24 mouse cellular contexts compared by ENCODE assay signal in the genomic region with DNA sequence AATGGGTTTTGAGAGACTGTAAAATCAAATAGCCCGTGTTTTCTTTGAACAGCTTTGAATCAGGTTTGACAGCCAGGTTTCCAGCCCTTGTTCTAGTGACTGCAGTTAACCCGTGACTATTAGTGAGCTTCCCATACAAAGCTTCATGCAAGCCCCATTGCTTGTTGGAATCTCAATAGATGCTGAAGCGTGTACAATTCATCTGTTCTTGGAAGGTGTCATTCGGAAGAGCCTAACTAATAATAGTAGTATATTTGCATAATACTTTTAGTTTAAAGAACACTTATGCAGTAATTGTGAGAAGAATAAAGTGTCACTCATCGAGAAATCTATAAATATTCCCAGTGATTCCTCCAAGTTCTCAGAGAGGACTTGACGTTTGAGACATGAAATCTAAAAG.
DNase-seq lines count a peak whose midpoint lies in the region; ATAC-seq and TF ChIP-seq lines count a peak whose summit lies in the region.
"Had no signal": no experiment of that assay in that cellular context is flagged by ENCODE, and none has a peak within 500 bp of the region (broad histone marks: within the 10 kb centered on the region; RNA-seq: fewer than 3 reads in every experiment).

No protein-coding gene starts in this region.

- no peak overlapping the region for H3K4me2 ChIP-seq in forebrain, embryonic 13.5 days
- H3K4me2 ChIP-seq in forebrain, embryonic 15.5 days (replicated peaks), result no peak overlapping the region
- H3K4me2 ChIP-seq in forebrain, postnatal 0 days (ENCODE audit: low read depth), result no peak overlapping the region
- no peak overlapping the region for H3K4me2 ChIP-seq in forebrain, embryonic 12.5 days
- H3K4me2 ChIP-seq: embryonic facial prominence, embryonic 12.5 days had no signal

- peak; percentile 13; the same call in 1 of the 2 replicates for ATAC-seq in forebrain, embryonic 13.5 days
- no peak for ATAC-seq in forebrain, embryonic 15.5 days (replicated peaks)
- peak; percentile 71; the same call in 1 of the 2 replicates for ATAC-seq in forebrain, postnatal 0 days
- no peak for ATAC-seq in forebrain, embryonic 12.5 days (ENCODE audit: low FRiP score)
- ATAC-seq: activated CD4-positive, CD25-positive, alpha-beta regulatory T cell, adult 4 months; CD4-positive, CD25-positive, alpha-beta regulatory T cell, adult 4 months; forebrain, embryonic 14.5 days; Patski had no signal

- H3K9me3 ChIP-seq in forebrain, embryonic 13.5 days (replicated peaks), result no peaks in the 10 kb centered on the region
- H3K9me3 ChIP-seq in forebrain, embryonic 15.5 days, result no peaks in the 10 kb centered on the region
- H3K9me3 ChIP-seq in forebrain, postnatal 0 days (ENCODE audit: low read length), result no peaks in the 10 kb centered on the region
- H3K9me3 ChIP-seq in forebrain, embryonic 12.5 days, result no peaks in the 10 kb centered on the region
- H3K9me3 ChIP-seq: embryonic facial prominence, embryonic 10.5 days; embryonic facial prominence, embryonic 12.5 days; G1E had no signal

- H3K27ac ChIP-seq in forebrain, embryonic 13.5 days, result no peak overlapping the region
- no peak overlapping the region for H3K27ac ChIP-seq in forebrain, embryonic 15.5 days (replicated peaks)
- H3K27ac ChIP-seq in forebrain, postnatal 0 days (ENCODE audit: low read depth, low read length), result no peak overlapping the region
- no peak overlapping the region for H3K27ac ChIP-seq in forebrain, embryonic 12.5 days
- H3K27ac ChIP-seq: embryonic facial prominence, embryonic 10.5 days; embryonic facial prominence, embryonic 12.5 days had no signal

- WGBS in forebrain, embryonic 13.5 days, result 73% methylated on average over 6 of the region's 6 CpGs
- WGBS in forebrain, embryonic 15.5 days, result 66% methylated on average over 6 of the region's 6 CpGs
- WGBS in forebrain, postnatal 0 days, result 61% methylated on average over 6 of the region's 6 CpGs
- 69% methylated on average over 6 of the region's 6 CpGs for WGBS in forebrain, embryonic 12.5 days

- no peaks in the 10 kb centered on the region for H3K27me3 ChIP-seq in forebrain, embryonic 13.5 days
- H3K27me3 ChIP-seq in forebrain, embryonic 15.5 days, result no peaks in the 10 kb centered on the region
- H3K27me3 ChIP-seq in forebrain, postnatal 0 days (ENCODE audit: insufficient read depth, low read length), result no peaks in the 10 kb centered on the region
- H3K27me3 ChIP-seq in forebrain, embryonic 12.5 days, result no peaks in the 10 kb centered on the region
- H3K27me3 ChIP-seq: CH12.LX; embryonic facial prominence, embryonic 12.5 days; Patski had no signal

- no peaks in the 10 kb centered on the region for H3K4me1 ChIP-seq in forebrain, embryonic 13.5 days
- no peaks in the 10 kb centered on the region for H3K4me1 ChIP-seq in forebrain, embryonic 15.5 days
- H3K4me1 ChIP-seq in forebrain, postnatal 0 days (ENCODE audit: insufficient read depth), result no peaks in the 10 kb centered on the region
- H3K4me1 ChIP-seq in forebrain, embryonic 12.5 days, result no peaks in the 10 kb centered on the region
- H3K4me1 ChIP-seq: embryonic facial prominence, embryonic 10.5 days; embryonic facial prominence, embryonic 12.5 days had no signal

- no peak overlapping the region for H3K4me3 ChIP-seq in forebrain, embryonic 13.5 days
- no peak overlapping the region for H3K4me3 ChIP-seq in forebrain, embryonic 15.5 days
- H3K4me3 ChIP-seq in forebrain, postnatal 0 days (ENCODE audit: low read depth, low read length), result no peak overlapping the region
- no peak overlapping the region for H3K4me3 ChIP-seq in forebrain, embryonic 12.5 days (replicated peaks)
- H3K4me3 ChIP-seq: embryonic facial prominence, embryonic 10.5 days; embryonic facial prominence, embryonic 12.5 days had no signal

- no peaks in the 10 kb centered on the region for H3K36me3 ChIP-seq in forebrain, embryonic 13.5 days (ENCODE audit: poor library complexity, severe bottlenecking)
- H3K36me3 ChIP-seq in forebrain, embryonic 15.5 days, result no peaks in the 10 kb centered on the region
- H3K36me3 ChIP-seq in forebrain, postnatal 0 days (ENCODE audit: insufficient read depth), result no peaks in the 10 kb centered on the region
- no peaks in the 10 kb centered on the region for H3K36me3 ChIP-seq in forebrain, embryonic 12.5 days (replicated peaks)
- H3K36me3 ChIP-seq: embryonic facial prominence, embryonic 10.5 days; embryonic facial prominence, embryonic 12.5 days; G1E had no signal

- H3K9ac ChIP-seq in forebrain, embryonic 13.5 days, result no peak overlapping the region
- no peak overlapping the region for H3K9ac ChIP-seq in forebrain, embryonic 15.5 days (replicated peaks)
- no peak overlapping the region for H3K9ac ChIP-seq in forebrain, postnatal 0 days
- H3K9ac ChIP-seq in forebrain, embryonic 12.5 days, result no peak overlapping the region
- H3K9ac ChIP-seq: embryonic facial prominence, embryonic 12.5 days had no signal

- DNase-seq in forebrain, postnatal 0 days, result peak; percentile 27
- peak; percentile 12 for DNase-seq in brain, adult 2 months (ENCODE audit: low read depth, low spot score)
- DNase-seq in telencephalon, adult 2 months (ENCODE audit: low read depth, low spot score), result peak; percentile 6
- DNase-seq in frontal cortex, postnatal 14 days (ENCODE audit: low spot score in 2 of 2), result no peak
- DNase-seq: adrenal gland, adult 8-10 months; adrenal gland, postnatal 14 days; adrenal gland, postnatal 36 days; B cell, adult 2 months; cerebellum, adult 11-12 months; cerebellum, adult 2 months; cerebellum, adult 9-10 months; cerebellum, postnatal 10 days; cerebellum, postnatal 25 days had no signal

- TF ChIP-seq CTCF in forebrain, postnatal 0 days (IDR thresholded peaks at IDR 0.05; ENCODE audit: low read depth), result no peak

Comparison
In these comparisons a context has a peak if more than half of its experiments do, and no peak if none do; other contexts are left out.
1. ATAC-seq: peak in forebrain, embryonic 13.5 days (single experiment) and forebrain, postnatal 0 days (single experiment); none in forebrain, embryonic 15.5 days (single experiment) and forebrain, embryonic 12.5 days (single experiment).
2. DNase-seq: peak in forebrain, postnatal 0 days (single experiment), brain, adult 2 months (single experiment) and telencephalon, adult 2 months (single experiment); none in frontal cortex, postnatal 14 days (0 of 2).